Mouse (Mus musculus): ENCODE measurements around the gene Ptprq. TPM values are rescaled to one million over a fixed set of nuclear protein-coding genes. Genes with fewer than 3 reads are reported as not detected.

Gene Ptprq
- polyA plus RNA-seq, 1 experiment from 2014 or later: 0.09 TPM

GRCm38 (mm10) chr10:107700944-107701343, 18.9 kb downstream of the Ptprq start:
- WGBS: 87% methylated on average over 3 of the region's 3 CpGs
- Histone ChIP-seq H3K4me2 (replicated peaks) (no peak overlapping the region), H3K4me1 (no peaks in the 10 kb centered on the region)

GRCm38 (mm10) chr10:107698716-107699115, 21.1 kb downstream of the Ptprq start:
- no peaks in the 10 kb centered on the region for H3K4me1 ChIP-seq
- no peak overlapping the region for H3K9ac ChIP-seq
- H3K36me3 ChIP-seq: no peaks in the 10 kb centered on the region
- no peak overlapping the region for H3K27ac ChIP-seq
- H3K4me3 ChIP-seq: no peak overlapping the region
- H3K9me3 ChIP-seq (replicated peaks): no peaks in the 10 kb centered on the region
- WGBS: 86% methylated on average over 2 of the region's 2 CpGs
- no peak for ATAC-seq (ENCODE audit: low FRiP score)
- H3K4me2 ChIP-seq (replicated peaks): no peak overlapping the region
- no peaks in the 10 kb centered on the region for H3K27me3 ChIP-seq

More at GRCm38 (mm10) chr10:107700944-107701343, 18.9 kb downstream of the Ptprq start:
- no peaks in the 10 kb centered on the region for H3K36me3 ChIP-seq
- no peak overlapping the region for H3K27ac ChIP-seq
- no peaks in the 10 kb centered on the region for H3K9me3 ChIP-seq (replicated peaks)
- H3K9ac ChIP-seq: no peak overlapping the region
- no peaks in the 10 kb centered on the region for H3K27me3 ChIP-seq
- no peak for ATAC-seq (ENCODE audit: low FRiP score)
- H3K4me3 ChIP-seq: no peak overlapping the region

GRCm38 (mm10) chr10:107697177-107697576, 22.7 kb downstream of the Ptprq start:
- H3K4me2 ChIP-seq (replicated peaks): no peak overlapping the region
- 85% methylated on average over 5 of the region's 5 CpGs for WGBS
- no peak overlapping the region for H3K9ac ChIP-seq
- H3K36me3 ChIP-seq: no peaks in the 10 kb centered on the region
- no peak overlapping the region for H3K27ac ChIP-seq
- no peaks in the 10 kb centered on the region for H3K27me3 ChIP-seq
- H3K4me1 ChIP-seq: no peaks in the 10 kb centered on the region
- no peak overlapping the region for H3K4me3 ChIP-seq
- ATAC-seq (ENCODE audit: low FRiP score): no peak
- no peaks in the 10 kb centered on the region for H3K9me3 ChIP-seq (replicated peaks)

GRCm38 (mm10) chr10:107687382-107687781, 32.5 kb downstream of the Ptprq start:
- Histone ChIP-seq H3K27me3 (no peaks in the 10 kb centered on the region), H3K4me1 (no peaks in the 10 kb centered on the region), H3K9ac (no peak overlapping the region), H3K27ac (no peak overlapping the region), H3K36me3 (no peaks in the 10 kb centered on the region), H3K4me3 (no peak overlapping the region), H3K4me2 (replicated peaks) (no peak overlapping the region), H3K9me3 (replicated peaks) (no peaks in the 10 kb centered on the region)
- ATAC-seq (ENCODE audit: low FRiP score): no peak
- WGBS: 80% methylated on average over 6 of the region's 6 CpGs

GRCm38 (mm10) chr10:107675994-107676393, 43.9 kb downstream of the Ptprq start:
- 61% methylated on average over 1 of the region's 1 CpGs for WGBS
- no peak for ATAC-seq (ENCODE audit: low FRiP score)
- H3K4me2 ChIP-seq (replicated peaks): no peak overlapping the region
- H3K9me3 ChIP-seq (replicated peaks): no peaks in the 10 kb centered on the region
- no peaks in the 10 kb centered on the region for H3K36me3 ChIP-seq
- H3K9ac ChIP-seq: no peak overlapping the region
- no peaks in the 10 kb centered on the region for H3K4me1 ChIP-seq
- H3K27ac ChIP-seq: no peak overlapping the region
- H3K4me3 ChIP-seq: no peak overlapping the region
- H3K27me3 ChIP-seq: no peaks in the 10 kb centered on the region

GRCm38 (mm10) chr10:107668374-107669094, 51.3 kb downstream of the Ptprq start:
- WGBS: 88% methylated on average over 4 of the region's 4 CpGs
- Histone ChIP-seq H3K36me3 (no peaks in the 10 kb centered on the region), H3K4me1 (no peaks in the 10 kb centered on the region), H3K27ac (no peak overlapping the region), H3K9ac (no peak overlapping the region), H3K4me3 (no peak overlapping the region), H3K9me3 (replicated peaks) (no peaks in the 10 kb centered on the region), H3K27me3 (no peaks in the 10 kb centered on the region), H3K4me2 (replicated peaks) (no peak overlapping the region)
- ATAC-seq (ENCODE audit: low FRiP score): no peak

GRCm38 (mm10) chr10:107662372-107663065, 57.3 kb downstream of the Ptprq start:
- no peak overlapping the region for H3K27ac ChIP-seq
- H3K4me1 ChIP-seq: no peaks in the 10 kb centered on the region
- H3K4me2 ChIP-seq (replicated peaks): no peak overlapping the region
- no peak overlapping the region for H3K9ac ChIP-seq
- no peaks in the 10 kb centered on the region for H3K27me3 ChIP-seq
- no peak overlapping the region for H3K4me3 ChIP-seq
- 53% methylated on average over 5 of the region's 5 CpGs for WGBS
- ATAC-seq (ENCODE audit: low FRiP score): no peak
- H3K36me3 ChIP-seq: no peaks in the 10 kb centered on the region
- no peaks in the 10 kb centered on the region for H3K9me3 ChIP-seq (replicated peaks)

GRCm38 (mm10) chr10:107661970-107662369, 57.9 kb downstream of the Ptprq start:
- no peaks in the 10 kb centered on the region for H3K4me1 ChIP-seq
- no peaks in the 10 kb centered on the region for H3K36me3 ChIP-seq
- H3K4me3 ChIP-seq: no peak overlapping the region
- H3K4me2 ChIP-seq (replicated peaks): no peak overlapping the region
- no peak for ATAC-seq (ENCODE audit: low FRiP score)
- H3K27me3 ChIP-seq: no peaks in the 10 kb centered on the region
- no peaks in the 10 kb centered on the region for H3K9me3 ChIP-seq (replicated peaks)
- H3K27ac ChIP-seq: no peak overlapping the region
- H3K9ac ChIP-seq: no peak overlapping the region
- WGBS: 93% methylated on average over 3 of the region's 3 CpGs

GRCm38 (mm10) chr10:107659141-107659540, 60.7 kb downstream of the Ptprq start:
- Histone ChIP-seq H3K36me3 (no peaks in the 10 kb centered on the region), H3K4me2 (replicated peaks) (no peak overlapping the region), H3K4me1 (no peaks in the 10 kb centered on the region), H3K4me3 (no peak overlapping the region), H3K9ac (no peak overlapping the region), H3K9me3 (replicated peaks) (no peaks in the 10 kb centered on the region), H3K27me3 (no peaks in the 10 kb centered on the region), H3K27ac (no peak overlapping the region)
- 96% methylated on average over 2 of the region's 2 CpGs for WGBS
- ATAC-seq (ENCODE audit: low FRiP score): no peak

- 92% methylated on average over 2 of the region's 2 CpGs for WGBS
Observed at GRCm38 (mm10) chr10:107649687-107650086, 70.2 kb downstream of the Ptprq start.

GRCm38 (mm10) chr10:107628104-107628503, 91.7 kb downstream of the Ptprq start:
- H3K4me3 ChIP-seq: no peak overlapping the region
- no peak for ATAC-seq (ENCODE audit: low FRiP score)
- H3K4me1 ChIP-seq: no peaks in the 10 kb centered on the region
- no peak overlapping the region for H3K27ac ChIP-seq
- H3K27me3 ChIP-seq: no peaks in the 10 kb centered on the region
- H3K9ac ChIP-seq: no peak overlapping the region
- 73% methylated on average over 3 of the region's 3 CpGs for WGBS
- H3K4me2 ChIP-seq (replicated peaks): no peak overlapping the region
- H3K36me3 ChIP-seq: no peaks in the 10 kb centered on the region
- no peaks in the 10 kb centered on the region for H3K9me3 ChIP-seq (replicated peaks)

More at GRCm38 (mm10) chr10:107649687-107650086, 70.2 kb downstream of the Ptprq start:
- Histone ChIP-seq H3K36me3 (no peaks in the 10 kb centered on the region), H3K4me2 (replicated peaks) (no peak overlapping the region), H3K4me1 (no peaks in the 10 kb centered on the region), H3K27me3 (no peaks in the 10 kb centered on the region), H3K4me3 (no peak overlapping the region), H3K27ac (no peak overlapping the region), H3K9ac (no peak overlapping the region), H3K9me3 (replicated peaks) (no peaks in the 10 kb centered on the region)
- no peak for ATAC-seq (ENCODE audit: low FRiP score)

GRCm38 (mm10) chr10:107626648-107627047, 93.2 kb downstream of the Ptprq start:
- H3K27me3 ChIP-seq: no peaks in the 10 kb centered on the region
- no peaks in the 10 kb centered on the region for H3K9me3 ChIP-seq (replicated peaks)
- no peak overlapping the region for H3K9ac ChIP-seq
- 83% methylated on average over 1 of the region's 1 CpGs for WGBS
- no peaks in the 10 kb centered on the region for H3K4me1 ChIP-seq
- no peaks in the 10 kb centered on the region for H3K36me3 ChIP-seq
- no peak overlapping the region for H3K4me2 ChIP-seq (replicated peaks)
- no peak overlapping the region for H3K27ac ChIP-seq
- ATAC-seq (ENCODE audit: low FRiP score): no peak
- H3K4me3 ChIP-seq: no peak overlapping the region

- Histone ChIP-seq H3K9ac (no peak overlapping the region), H3K4me3 (no peak overlapping the region), H3K36me3 (no peaks in the 10 kb centered on the region), H3K27ac (no peak overlapping the region), H3K4me1 (no peaks in the 10 kb centered on the region), H3K4me2 (replicated peaks) (no peak overlapping the region), H3K27me3 (no peaks in the 10 kb centered on the region), H3K9me3 (replicated peaks) (no peaks in the 10 kb centered on the region)
- ATAC-seq (ENCODE audit: low FRiP score): no peak
- WGBS: 88% methylated on average over 4 of the region's 4 CpGs
Observed at GRCm38 (mm10) chr10:107624211-107624610, 95.6 kb downstream of the Ptprq start.

All from hindbrain, embryonic 12.5 days (tissue).